Mouse (Mus musculus): ENCODE data around the gene Psmb2. TPM values are rescaled to one million over a fixed set of nuclear protein-coding genes. Genes with fewer than 3 reads are reported as not detected.

Gene Psmb2
- polyA plus RNA-seq, 1 experiment = 154 TPM

- WGBS = 41% methylated on average over 10 of the region's 10 CpGs
Measured at GRCm38 (mm10) chr4:126739966-126740676, 62.7 kb downstream of the Psmb2 start.

DNA sequence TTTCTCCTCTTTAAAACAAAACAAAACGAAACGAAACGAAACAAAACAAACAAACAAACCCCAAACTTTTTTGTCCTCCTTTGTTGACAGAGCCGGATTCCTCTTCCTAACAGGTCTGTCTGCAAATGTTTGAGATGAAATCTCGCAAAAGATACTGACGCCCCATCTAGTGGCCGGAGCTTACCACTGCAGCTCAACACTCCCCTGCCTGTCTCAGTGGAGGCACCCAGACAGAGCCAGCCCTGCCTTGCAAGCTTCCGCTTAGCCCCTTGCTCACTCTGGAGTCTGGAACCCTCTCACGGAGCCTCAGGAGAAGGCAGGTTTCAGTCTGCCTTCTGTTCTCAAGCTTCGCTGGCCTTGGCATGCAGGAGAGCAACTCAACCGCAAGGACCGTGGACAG is 64.0 kb downstream of the Psmb2 start:
- WGBS = 7% methylated on average over 12 of the region's 12 CpGs
- TF ChIP-seq CTCF (IDR thresholded peaks at IDR 0.05; ENCODE audit: extremely low read depth, insufficient read length, insufficient replicate concordance, low read depth, low read length) (peak; percentile 78; the same call in 1 of the 2 replicates), POLR2A (IDR thresholded peaks at IDR 0.05; ENCODE audit: low read depth, low read length) (no peak)
- peaks cover 17% of the 10 kb centered on the region for H3K36me3 ChIP-seq (ENCODE audit: control insufficient read depth, insufficient read depth, low read length)

More at GRCm38 (mm10) chr4:126739966-126740676, 62.7 kb downstream of the Psmb2 start:
- Histone ChIP-seq H3K27ac (ENCODE audit: insufficient read depth, low read depth, low read length) (no peak overlapping the region), H3K4me3 (ENCODE audit: low read depth, low read length) (no peak overlapping the region), H3K36me3 (ENCODE audit: control insufficient read depth, insufficient read depth, low read length) (peaks cover 8% of the 10 kb centered on the region), H3K27me3 (ENCODE audit: control insufficient read depth, insufficient read depth, low read length) (peaks cover 14% of the 10 kb centered on the region), H3K4me1 (ENCODE audit: control insufficient read depth, insufficient read depth, insufficient read length, low read length) (peaks cover 8% of the 10 kb centered on the region)
- TF ChIP-seq CTCF (IDR thresholded peaks at IDR 0.05; ENCODE audit: extremely low read depth, insufficient read length, insufficient replicate concordance, low read depth, low read length) = peak; percentile 28; the same call in 1 of the 2 replicates
- TF ChIP-seq POLR2A (IDR thresholded peaks at IDR 0.05; ENCODE audit: low read depth, low read length) = no peak

DNA sequence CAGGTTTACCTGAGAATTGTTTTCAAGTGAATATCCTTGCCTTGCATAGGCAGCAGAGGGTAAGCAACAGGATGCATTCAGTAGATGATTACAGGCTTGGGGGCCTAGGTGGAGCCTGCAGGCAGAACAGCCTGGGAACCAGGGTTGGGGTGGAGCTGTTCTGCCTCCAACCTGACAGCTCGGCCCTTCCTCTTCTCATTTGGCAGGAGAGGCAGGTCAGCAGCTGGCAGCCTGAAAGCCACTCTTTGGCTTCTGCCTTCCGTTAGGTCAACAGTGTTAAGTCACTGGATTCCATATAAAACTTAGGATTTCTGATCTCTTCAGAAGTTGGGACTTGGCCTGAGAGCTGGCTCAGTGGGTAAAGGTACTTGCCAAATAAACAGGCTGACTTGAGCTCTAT is 65.5 kb downstream of the Psmb2 start:
- WGBS = 45% methylated on average over 2 of the region's 2 CpGs
- TF ChIP-seq CTCF (IDR thresholded peaks at IDR 0.05; ENCODE audit: extremely low read depth, insufficient read length, insufficient replicate concordance, low read depth, low read length) = no peak
- no peak for TF ChIP-seq POLR2A (IDR thresholded peaks at IDR 0.05; ENCODE audit: low read depth, low read length)
- no peak overlapping the region for H3K27ac ChIP-seq (ENCODE audit: insufficient read depth, low read depth, low read length)
- no peaks in the 10 kb centered on the region; the same call in 1 of the 2 replicates for H3K27me3 ChIP-seq (ENCODE audit: control insufficient read depth, insufficient read depth, low read length)
- no peaks in the 10 kb centered on the region for H3K4me1 ChIP-seq (ENCODE audit: control insufficient read depth, insufficient read depth, insufficient read length, low read length)
- H3K36me3 ChIP-seq (ENCODE audit: control insufficient read depth, insufficient read depth, low read length) = peaks cover 27% of the 10 kb centered on the region
- H3K4me3 ChIP-seq (ENCODE audit: low read depth, low read length) = no peak overlapping the region

More for the DNA sequence above, 64.0 kb downstream of the Psmb2 start:
- H3K4me1 ChIP-seq (ENCODE audit: control insufficient read depth, insufficient read depth, insufficient read length, low read length) = no peaks in the 10 kb centered on the region
- peaks cover 1% of the 10 kb centered on the region; the same call in 1 of the 2 replicates for H3K27me3 ChIP-seq (ENCODE audit: control insufficient read depth, insufficient read depth, low read length)
- H3K4me3 ChIP-seq (ENCODE audit: low read depth, low read length) = no peak overlapping the region
- no peak overlapping the region for H3K27ac ChIP-seq (ENCODE audit: insufficient read depth, low read depth, low read length)

DNA sequence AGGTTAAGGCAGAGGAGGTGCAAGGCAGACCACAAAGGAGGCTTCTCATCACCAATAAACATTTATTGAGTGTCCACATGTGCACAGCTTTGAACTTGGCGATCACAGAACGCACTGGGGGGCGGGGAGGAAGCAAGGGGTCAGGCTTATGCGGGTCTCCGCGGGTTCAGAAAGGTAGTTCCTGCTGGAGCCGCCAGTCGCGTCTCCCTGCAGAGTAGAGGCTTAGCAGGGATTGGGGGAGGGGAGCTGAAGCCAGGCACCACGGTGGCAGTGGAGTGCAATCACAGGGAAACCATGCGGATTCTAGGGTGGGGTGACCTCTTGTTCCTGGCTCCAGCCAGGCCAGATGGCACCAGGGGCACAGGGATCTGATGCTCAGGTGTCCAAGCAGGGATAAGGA is 66.3 kb downstream of the Psmb2 start:
- no peak overlapping the region for H3K27ac ChIP-seq (ENCODE audit: insufficient read depth, low read depth, low read length)
- no peaks in the 10 kb centered on the region for H3K4me1 ChIP-seq (ENCODE audit: control insufficient read depth, insufficient read depth, insufficient read length, low read length)
- no peak for TF ChIP-seq CTCF (IDR thresholded peaks at IDR 0.05; ENCODE audit: extremely low read depth, insufficient read length, insufficient replicate concordance, low read depth, low read length)
- TF ChIP-seq POLR2A (IDR thresholded peaks at IDR 0.05; ENCODE audit: low read depth, low read length) = no peak
- no peak overlapping the region for H3K4me3 ChIP-seq (ENCODE audit: low read depth, low read length)
- H3K27me3 ChIP-seq (ENCODE audit: control insufficient read depth, insufficient read depth, low read length) = no peaks in the 10 kb centered on the region; the same call in 1 of the 2 replicates
- 59% methylated on average over 11 of the region's 11 CpGs for WGBS
- H3K36me3 ChIP-seq (ENCODE audit: control insufficient read depth, insufficient read depth, low read length) = peaks cover 31% of the 10 kb centered on the region

DNA sequence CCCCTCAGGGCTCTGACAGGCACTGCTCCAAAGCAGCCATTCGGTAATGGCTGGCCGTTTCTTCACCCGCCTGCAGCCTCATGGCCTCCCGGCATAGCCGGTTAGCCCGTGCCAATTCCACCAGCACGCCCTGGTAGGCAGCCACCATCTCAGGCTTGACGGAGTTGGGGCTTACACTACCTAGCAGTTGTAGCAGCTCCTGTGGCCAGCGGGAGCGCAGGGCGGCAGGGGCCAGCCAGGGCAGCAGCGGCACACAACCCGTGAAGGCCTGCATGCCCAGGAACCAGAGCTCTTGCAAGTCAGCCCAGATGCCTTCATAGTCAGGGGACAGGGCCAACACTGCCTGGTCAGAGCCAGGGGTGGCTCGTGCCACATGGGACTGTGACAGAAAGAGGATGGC is 67.4 kb downstream of the Psmb2 start:
- Histone ChIP-seq H3K4me3 (ENCODE audit: low read depth, low read length) (no peak overlapping the region), H3K27me3 (ENCODE audit: control insufficient read depth, insufficient read depth, low read length) (no peaks in the 10 kb centered on the region; the same call in 1 of the 2 replicates), H3K4me1 (ENCODE audit: control insufficient read depth, insufficient read depth, insufficient read length, low read length) (no peaks in the 10 kb centered on the region), H3K36me3 (ENCODE audit: control insufficient read depth, insufficient read depth, low read length) (peaks cover 34% of the 10 kb centered on the region), H3K27ac (ENCODE audit: insufficient read depth, low read depth, low read length) (no peak overlapping the region)
- TF ChIP-seq CTCF (IDR thresholded peaks at IDR 0.05; ENCODE audit: extremely low read depth, insufficient read length, insufficient replicate concordance, low read depth, low read length) (no peak), POLR2A (IDR thresholded peaks at IDR 0.05; ENCODE audit: low read depth, low read length) (no peak)
- 96% methylated on average over 14 of the region's 14 CpGs for WGBS

DNA sequence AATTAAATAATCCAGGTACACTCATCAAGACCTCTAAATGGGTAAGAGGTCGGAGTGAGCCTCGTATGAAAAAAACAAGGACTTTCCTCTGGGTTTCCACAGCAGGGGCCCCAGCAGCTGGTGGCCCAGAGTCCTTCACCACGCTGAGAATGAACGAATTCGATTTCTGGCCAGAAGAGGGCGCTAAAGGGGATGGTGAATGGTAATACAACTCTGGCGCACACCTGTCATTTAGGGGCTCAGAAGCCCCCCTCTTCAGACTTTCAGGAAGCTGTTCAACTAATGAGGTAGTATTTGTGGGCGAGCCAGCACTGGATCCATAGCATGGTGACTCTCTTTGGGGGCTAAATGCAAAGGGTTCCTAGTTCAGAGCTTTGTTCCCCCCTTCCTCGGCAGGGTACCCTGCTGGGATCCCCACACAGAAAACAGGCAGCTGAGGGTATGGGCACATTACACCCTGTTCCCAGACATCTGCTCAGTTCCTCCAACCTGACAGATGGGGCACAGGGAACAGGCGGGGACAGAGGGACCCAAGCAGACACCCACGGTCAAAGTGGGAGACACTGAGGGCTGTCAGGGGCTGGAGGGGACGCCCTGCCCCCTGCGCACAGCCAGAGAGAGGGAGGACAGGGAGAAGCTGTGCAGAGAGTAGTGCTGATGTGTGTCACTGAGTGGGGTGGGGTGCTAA is 68.2 kb downstream of the Psmb2 start:
- peaks cover 1% of the 10 kb centered on the region; the same call in 1 of the 2 replicates for H3K4me1 ChIP-seq (ENCODE audit: control insufficient read depth, insufficient read depth, insufficient read length, low read length)
- no peak overlapping the region for H3K27ac ChIP-seq (ENCODE audit: insufficient read depth, low read depth, low read length)
- 49% methylated on average over 13 of the region's 13 CpGs for WGBS
- H3K4me3 ChIP-seq (ENCODE audit: low read depth, low read length) = no peak overlapping the region
- peaks cover 37% of the 10 kb centered on the region for H3K36me3 ChIP-seq (ENCODE audit: control insufficient read depth, insufficient read depth, low read length)
- TF ChIP-seq CTCF (IDR thresholded peaks at IDR 0.05; ENCODE audit: extremely low read depth, insufficient read length, insufficient replicate concordance, low read depth, low read length) (peak; percentile 66; the same call in 1 of the 2 replicates), POLR2A (IDR thresholded peaks at IDR 0.05; ENCODE audit: low read depth, low read length) (no peak)
- no peaks in the 10 kb centered on the region for H3K27me3 ChIP-seq (ENCODE audit: control insufficient read depth, insufficient read depth, low read length)

Measured in small intestine, adult 2 months (tissue).